Mouse (Mus musculus) heart, embryonic 15.5 days (tissue): ENCODE measurements around the gene Rimklb. TPM values are rescaled to one million over a fixed set of nuclear protein-coding genes. Genes with fewer than 3 reads are reported as not detected.

Experiments
- ATAC-seq: fragments of 200-750 bp; cut with Nextera tagmentation; replicated peaks from 2 replicates; pipeline ENCODE4 v1.8.0; 2017; ENCODE audit warnings: low read depth, moderate TSS enrichment; ENCODE audit not compliant: insufficient number of reproducible peaks, insufficient read depth, low FRiP score
- H3K27ac ChIP-seq: fragments of 300-500 bp; sonication (generic); 2 replicates; pipeline ENCODE4 v1.5.1; 2015; ENCODE audit warnings: mild to moderate bottlenecking, inconsistent platforms
- H3K27me3 ChIP-seq: fragments of 300-500 bp; sonication (generic); 2 replicates; pipeline ENCODE4 v1.6.1; 2015; ENCODE audit warnings: inconsistent platforms
- H3K36me3 ChIP-seq: fragments of 300-500 bp; sonication (generic); 2 replicates; pipeline ENCODE4 v1.6.1; 2015; ENCODE audit warnings: mild to moderate bottlenecking, inconsistent platforms
- H3K4me1 ChIP-seq: fragments of 300-500 bp; sonication (generic); replicated peaks from 2 replicates; pipeline ENCODE4 v1.6.1; 2015; ENCODE audit warnings: inconsistent platforms
- H3K4me2 ChIP-seq: fragments of 300-500 bp; sonication (generic); 2 replicates; pipeline ENCODE4 v1.6.1; 2015; ENCODE audit warnings: inconsistent platforms, mild to moderate bottlenecking, moderate library complexity
- H3K4me3 ChIP-seq: fragments of 300-500 bp; sonication (generic); 2 replicates; pipeline ENCODE4 v1.5.1; 2015; ENCODE audit warnings: mild to moderate bottlenecking, inconsistent platforms
- H3K9ac ChIP-seq: fragments of 300-500 bp; sonication (generic); 2 replicates; pipeline ENCODE4 v1.6.1; 2015; ENCODE audit warnings: mild to moderate bottlenecking, inconsistent platforms
- H3K9me3 ChIP-seq: fragments of 300-500 bp; sonication (generic); replicated peaks from 2 replicates; pipeline ENCODE4 v1.6.1; 2016; ENCODE audit warnings: inconsistent platforms
- WGBS: fragments of 180-500 bp; shearing (Covaris S2); methylation state at CpG from one replicate; pipeline ENCODE4 v1.1.7; 2015; ENCODE audit warnings: mixed read lengths; 5-methylcytosine and 5-hydroxymethylcytosine counted together
- polyA plus RNA-seq: library from polyadenylated mRNA; unstranded; fragments of >200 nt; fragmentation: Nextera tagmentation; extraction: Ambion mirVana; gene quantifications from 2 replicates; pipeline ENCODE4 v1.2.1, GENCODE M21; 2015

Gene Rimklb
- polyA plus RNA-seq, 1 experiment from 2014 or later: 0.94 TPM

DNA sequence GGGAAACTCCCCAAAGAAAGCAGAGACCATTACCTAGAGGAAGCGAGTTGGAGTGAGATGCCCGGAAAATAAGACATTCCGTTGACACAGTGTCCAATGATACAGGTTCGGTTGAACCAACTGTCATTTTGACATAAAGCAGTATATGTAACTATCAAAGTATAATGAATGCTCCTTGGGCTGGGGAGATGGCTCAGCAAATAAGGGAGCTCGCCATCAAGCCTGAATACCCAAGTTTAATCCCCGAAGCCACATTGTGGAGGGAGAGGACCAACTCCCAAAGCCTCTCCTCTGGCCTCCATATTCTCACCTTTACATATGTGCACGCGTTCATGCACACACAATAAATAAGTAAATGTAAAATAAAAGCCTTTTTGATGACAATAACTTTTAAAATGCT lies 87.3 kb downstream of the Rimklb start:
- Histone ChIP-seq H3K27ac (no peak overlapping the region), H3K36me3 (no peaks in the 10 kb centered on the region), H3K4me1 (no peaks in the 10 kb centered on the region), H3K9me3 (no peaks in the 10 kb centered on the region), H3K4me3 (no peak overlapping the region), H3K9ac (no peak overlapping the region), H3K27me3 (no peaks in the 10 kb centered on the region), H3K4me2 (no peak overlapping the region)
- WGBS: 87% methylated on average over 8 of the region's 8 CpGs
- ATAC-seq: no peak

DNA sequence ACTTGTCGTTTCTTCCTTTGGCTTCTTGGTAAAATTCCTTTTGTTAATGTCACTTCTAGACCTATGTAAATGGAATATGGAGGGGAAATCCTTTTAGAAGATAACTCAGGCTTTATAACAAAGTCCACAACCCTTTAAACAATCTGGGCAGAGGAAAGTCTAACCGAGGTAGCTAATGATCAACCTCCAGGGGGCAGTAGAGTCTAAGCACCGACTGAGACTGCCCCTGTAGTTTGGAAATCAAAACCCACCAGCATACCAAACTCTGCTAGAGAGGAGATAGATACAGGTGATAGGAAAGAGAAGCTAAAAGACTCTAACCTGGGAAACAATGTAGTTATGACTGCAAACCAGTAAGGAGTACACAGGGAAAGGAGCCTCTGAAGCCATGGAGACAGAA lies 96.3 kb downstream of the Rimklb start:
- no peak overlapping the region for H3K9ac ChIP-seq
- H3K36me3 ChIP-seq: no peaks in the 10 kb centered on the region
- no peak for ATAC-seq
- no peaks in the 10 kb centered on the region for H3K9me3 ChIP-seq
- H3K4me3 ChIP-seq: no peak overlapping the region
- no peaks in the 10 kb centered on the region for H3K27me3 ChIP-seq
- no peaks in the 10 kb centered on the region for H3K4me1 ChIP-seq
- WGBS: 6% methylated on average over 3 of the region's 3 CpGs
- no peak overlapping the region for H3K27ac ChIP-seq
- H3K4me2 ChIP-seq: no peak overlapping the region

DNA sequence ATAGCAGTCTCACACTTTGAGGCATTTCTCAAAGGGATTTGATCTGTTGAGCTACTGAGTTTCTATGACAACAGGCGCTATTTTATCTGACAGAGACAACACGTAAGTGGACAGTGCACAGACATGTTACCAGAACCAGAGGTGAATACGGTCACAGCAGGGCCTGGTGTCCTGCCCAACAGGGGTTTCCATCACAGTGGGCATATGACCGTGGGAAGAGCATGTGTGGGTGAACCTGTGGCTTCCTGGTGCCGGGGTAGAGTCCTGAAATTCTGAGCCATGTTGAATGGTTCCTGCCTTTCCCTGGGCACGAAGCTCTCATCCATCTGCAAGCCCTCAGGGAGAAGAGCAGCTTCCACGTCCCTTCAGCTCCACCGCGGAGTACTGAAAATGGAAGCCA lies 98.3 kb downstream of the Rimklb start:
- Histone ChIP-seq H3K9ac (no peak overlapping the region), H3K4me2 (no peak overlapping the region), H3K4me3 (no peak overlapping the region), H3K27me3 (no peaks in the 10 kb centered on the region), H3K36me3 (no peaks in the 10 kb centered on the region), H3K9me3 (no peaks in the 10 kb centered on the region), H3K4me1 (no peaks in the 10 kb centered on the region), H3K27ac (no peak overlapping the region)
- 80% methylated on average over 9 of the region's 9 CpGs for WGBS
- no peak for ATAC-seq

Other genes with a start within 250 kb of the Rimklb start
- 0.10 TPM in 1 of 2 replicates, not detected in the other for gene Klrg1, start 215.9 kb downstream of the Rimklb start, polyA plus RNA-seq
- 65.0 and 77.4 TPM in 2 replicates for gene M6pr, start 190.0 kb downstream of the Rimklb start, polyA plus RNA-seq
- gene Phc1, start 158.2 kb downstream of the Rimklb start, polyA plus RNA-seq: 8.5 and 11.5 TPM in 2 replicates
- gene Mfap5, start 7.1 kb upstream of the Rimklb start, polyA plus RNA-seq: 32.9 and 36.3 TPM in 2 replicates
- 0.14 TPM in 1 of 2 replicates, not detected in the other for gene Aicda, start 55.0 kb upstream of the Rimklb start, polyA plus RNA-seq
- gene Apobec1, start 103.7 kb upstream of the Rimklb start, polyA plus RNA-seq: 3.3 and 5.7 TPM in 2 replicates
- gene Gdf3, start 111.3 kb upstream of the Rimklb start, polyA plus RNA-seq: 0.11 and 0.33 TPM in 2 replicates
- 0.28 TPM in 1 of 2 replicates, not detected in the other for gene Dppa3, start 127.6 kb upstream of the Rimklb start, polyA plus RNA-seq
- gene Nanog, start 208.7 kb upstream of the Rimklb start, polyA plus RNA-seq: 0.56 and 0.79 TPM in 2 replicates